Mouse (Mus musculus) heart, adult 9 months (tissue): ENCODE data around the gene Ptpn7.

ENCODE experiments used
- DNase-seq, 2 experiments: peaks; one replicate each; pipeline ENCODE4 v3.0.0; 2022; ENCODE audit warnings: low spot score in 2 of 2

Gene Ptpn7

GRCm38 (mm10) chr1:135158633-135159032 lies 26.1 kb downstream of the Ptpn7 start:
- no peak for DNase-seq

GRCm38 (mm10) chr1:135159074-135159473 lies 26.6 kb downstream of the Ptpn7 start:
- no peak for DNase-seq

- no peak for DNase-seq
Measured at GRCm38 (mm10) chr1:135159556-135160123, 27.1 kb downstream of the Ptpn7 start.

GRCm38 (mm10) chr1:135160411-135161050 lies 28.0 kb downstream of the Ptpn7 start:
- DNase-seq: no peak

GRCm38 (mm10) chr1:135162720-135163119 lies 30.2 kb downstream of the Ptpn7 start:
- DNase-seq: no peak

- no peak for DNase-seq
Measured at GRCm38 (mm10) chr1:135167435-135167834, 34.9 kb downstream of the Ptpn7 start, which contains the start of gene Gpr37l1. Gene Gpr37l1, minus strand, starts transcription at chr1:135167681.

GRCm38 (mm10) chr1:135168453-135169200 lies 36.1 kb downstream of the Ptpn7 start:
- DNase-seq: no peak

- DNase-seq: peak; percentile 34 to 35
Measured at GRCm38 (mm10) chr1:135169556-135170224, 37.2 kb downstream of the Ptpn7 start.

GRCm38 (mm10) chr1:135170299-135170698 lies 37.8 kb downstream of the Ptpn7 start:
- no peak for DNase-seq

- DNase-seq: no peak
Measured at GRCm38 (mm10) chr1:135171202-135171601, 38.7 kb downstream of the Ptpn7 start.

- peak in 1 of 2 experiments; percentile 65 for DNase-seq
Measured at GRCm38 (mm10) chr1:135171984-135172383, 39.5 kb downstream of the Ptpn7 start.

GRCm38 (mm10) chr1:135173311-135173710 lies 40.8 kb downstream of the Ptpn7 start:
- DNase-seq: no peak

GRCm38 (mm10) chr1:135175176-135175575 lies 42.7 kb downstream of the Ptpn7 start:
- no peak for DNase-seq

GRCm38 (mm10) chr1:135177724-135178123 lies 45.2 kb downstream of the Ptpn7 start:
- no peak for DNase-seq

- DNase-seq: no peak
Measured at GRCm38 (mm10) chr1:135178863-135179262, 46.4 kb downstream of the Ptpn7 start.

GRCm38 (mm10) chr1:135180830-135181229 lies 48.3 kb downstream of the Ptpn7 start:
- DNase-seq: no peak

- no peak for DNase-seq
Measured at GRCm38 (mm10) chr1:135181275-135181674, 48.8 kb downstream of the Ptpn7 start.

- DNase-seq: no peak
Measured at GRCm38 (mm10) chr1:135181880-135182623, 49.6 kb downstream of the Ptpn7 start.

- no peak for DNase-seq
Measured at GRCm38 (mm10) chr1:135182975-135183374, 50.5 kb downstream of the Ptpn7 start.

GRCm38 (mm10) chr1:135183448-135183847 lies 50.9 kb downstream of the Ptpn7 start:
- DNase-seq: no peak

GRCm38 (mm10) chr1:135183941-135184570 lies 51.6 kb downstream of the Ptpn7 start:
- no peak for DNase-seq
